Mouse (Mus musculus): ENCODE data around the gene Npepl1.

DNA sequence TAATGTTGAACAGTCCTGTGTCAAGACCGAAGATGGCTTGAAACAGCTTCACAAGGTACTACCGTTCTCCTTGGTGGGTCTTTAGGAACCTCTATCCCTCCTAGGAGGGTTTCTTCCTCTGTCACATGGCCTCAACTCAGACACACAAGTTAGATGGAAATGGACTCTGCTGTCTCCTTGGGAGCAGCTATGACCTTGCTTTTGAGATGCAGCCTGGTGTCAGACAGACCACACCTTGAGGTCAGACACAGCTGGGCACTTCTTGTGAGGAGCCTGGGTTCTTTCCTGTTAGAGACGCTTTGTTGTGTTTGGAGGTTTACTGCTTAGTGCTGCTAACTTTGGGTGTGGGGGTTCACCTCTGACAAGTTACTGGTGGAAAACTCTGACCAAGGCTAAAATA lies 15.1 kb upstream of the Npepl1 start:
- no peak for TF ChIP-seq ZNF384 (IDR thresholded peaks at IDR 0.05; ENCODE audit: low read depth, low read length)
- TF ChIP-seq CHD2 (IDR thresholded peaks at IDR 0.05; ENCODE audit: low read depth, low read length) = no peak
